Comparison of ENCODE assay signal across 12 mouse cellular contexts in genomic region chr2:31108186-31108585, GRCm38 (mm10). TPM values are rescaled to one million over a fixed set of nuclear protein-coding genes. Genes with fewer than 3 reads are reported as not detected.
DNase-seq lines count a peak whose midpoint lies in the region; ATAC-seq and TF ChIP-seq lines count a peak whose summit lies in the region.
"Had no signal": no experiment of that assay in that cellular context is flagged by ENCODE, and none has a peak within 500 bp of the region (broad histone marks: within the 10 kb centered on the region; RNA-seq: fewer than 3 reads in every experiment).

No protein-coding gene starts in this region.

- no peak overlapping the region for H3K4me3 ChIP-seq in heart, embryonic 16.5 days (ENCODE audit: low read length)
- H3K4me3 ChIP-seq in lung, postnatal 0 days (ENCODE audit: low read depth, low read length), result no peak overlapping the region
- H3K4me3 ChIP-seq in lung, adult 2 months (replicated peaks; ENCODE audit: extremely low read depth, low read depth, low read length), result no peak overlapping the region
- H3K4me3 ChIP-seq in embryonic facial prominence, embryonic 15.5 days (replicated peaks), result no peak overlapping the region
- H3K4me3 ChIP-seq in neural tube, embryonic 15.5 days (replicated peaks), result no peak overlapping the region
- H3K4me3 ChIP-seq: myocyte had no signal

- H3K9ac ChIP-seq in heart, embryonic 16.5 days (ENCODE audit: low read length), result no peak overlapping the region
- no peak overlapping the region for H3K9ac ChIP-seq in lung, postnatal 0 days (replicated peaks; ENCODE audit: low read depth)
- H3K9ac ChIP-seq in embryonic facial prominence, embryonic 15.5 days, result no peak overlapping the region
- no peak overlapping the region for H3K9ac ChIP-seq in neural tube, embryonic 15.5 days (replicated peaks)

- H3K4me1 ChIP-seq in heart, embryonic 16.5 days (ENCODE audit: control insufficient read depth, insufficient read depth, low read length), result peaks cover 39% of the 10 kb centered on the region
- H3K4me1 ChIP-seq in lung, postnatal 0 days (ENCODE audit: insufficient read depth, low read depth, low read length), result no peaks in the 10 kb centered on the region
- peaks cover 16% of the 10 kb centered on the region for H3K4me1 ChIP-seq in lung, adult 2 months (ENCODE audit: control insufficient read depth, insufficient read depth, low read length)
- peaks cover 44% of the 10 kb centered on the region for H3K4me1 ChIP-seq in embryonic facial prominence, embryonic 15.5 days
- peaks cover 17% of the 10 kb centered on the region for H3K4me1 ChIP-seq in neural tube, embryonic 15.5 days

- WGBS in heart, embryonic 16.5 days, result 67% methylated on average over 6 of the region's 6 CpGs
- 45% methylated on average over 6 of the region's 6 CpGs for WGBS in lung, postnatal 0 days
- WGBS in lung, adult 2 months, result 35% methylated on average over 6 of the region's 6 CpGs
- 66% methylated on average over 6 of the region's 6 CpGs for WGBS in embryonic facial prominence, embryonic 15.5 days
- WGBS in neural tube, embryonic 15.5 days, result 77% methylated on average over 6 of the region's 6 CpGs

- no peak for TF ChIP-seq EP300 in lung, postnatal 0 days (IDR thresholded peaks at IDR 0.05)

- peak overlapping the region; percentile 79 for H3K27ac ChIP-seq in heart, embryonic 16.5 days (ENCODE audit: low read length)
- no peak overlapping the region for H3K27ac ChIP-seq in lung, postnatal 0 days (ENCODE audit: low read length)
- H3K27ac ChIP-seq in embryonic facial prominence, embryonic 15.5 days (replicated peaks), result 0 out of 2 replicates have a peak overlapping the region, but pooled peaks have one; percentile 22
- no peak overlapping the region for H3K27ac ChIP-seq in neural tube, embryonic 15.5 days (replicated peaks)

- H3K36me3 ChIP-seq in heart, embryonic 16.5 days (ENCODE audit: control insufficient read depth, insufficient read depth), result no peaks in the 10 kb centered on the region
- H3K36me3 ChIP-seq in lung, postnatal 0 days (ENCODE audit: insufficient read depth, low read length), result no peaks in the 10 kb centered on the region
- peaks cover 4% of the 10 kb centered on the region; the same call in 1 of the 2 replicates for H3K36me3 ChIP-seq in embryonic facial prominence, embryonic 15.5 days
- peaks cover 2% of the 10 kb centered on the region for H3K36me3 ChIP-seq in splenic B cell, adult 2 months (ENCODE audit: control insufficient read depth, insufficient read depth, low read length, poor library complexity, severe bottlenecking)
- no peaks in the 10 kb centered on the region for H3K36me3 ChIP-seq in neural tube, embryonic 15.5 days

- no peak for TF ChIP-seq CTCF in lung, postnatal 0 days (IDR thresholded peaks at IDR 0.05)
- TF ChIP-seq CTCF in lung, adult 2 months (IDR thresholded peaks at IDR 0.05; ENCODE audit: insufficient read depth, low read length), result no peak

- no peak overlapping the region for H3K4me2 ChIP-seq in heart, embryonic 16.5 days (ENCODE audit: low read depth, low read length)
- H3K4me2 ChIP-seq in lung, postnatal 0 days (replicated peaks; ENCODE audit: low read depth, low read length), result no peak overlapping the region
- no peak overlapping the region for H3K4me2 ChIP-seq in embryonic facial prominence, embryonic 15.5 days (replicated peaks)
- H3K4me2 ChIP-seq in neural tube, embryonic 15.5 days, result no peak overlapping the region

- TF ChIP-seq POLR2A in lung, adult 2 months (IDR thresholded peaks at IDR 0.05; ENCODE audit: borderline replicate concordance, extremely low read depth, low read depth, low read length), result no peak

- no peaks in the 10 kb centered on the region for H3K27me3 ChIP-seq in heart, embryonic 16.5 days (ENCODE audit: control insufficient read depth, insufficient read depth, low read length)
- H3K27me3 ChIP-seq in lung, postnatal 0 days (replicated peaks; ENCODE audit: insufficient read depth, low read length), result no peaks in the 10 kb centered on the region
- H3K27me3 ChIP-seq in embryonic facial prominence, embryonic 15.5 days, result no peaks in the 10 kb centered on the region
- H3K27me3 ChIP-seq in splenic B cell, adult 2 months (ENCODE audit: control insufficient read depth, insufficient read depth, low read length, poor library complexity, severe bottlenecking), result no peaks in the 10 kb centered on the region; the same call in 1 of the 2 replicates
- no peaks in the 10 kb centered on the region for H3K27me3 ChIP-seq in neural tube, embryonic 15.5 days (replicated peaks)

- H3K9me3 ChIP-seq in heart, embryonic 16.5 days (replicated peaks; ENCODE audit: control insufficient read depth, low read length), result no peaks in the 10 kb centered on the region
- no peaks in the 10 kb centered on the region for H3K9me3 ChIP-seq in lung, postnatal 0 days (ENCODE audit: low read length)
- no peaks in the 10 kb centered on the region for H3K9me3 ChIP-seq in embryonic facial prominence, embryonic 15.5 days (replicated peaks)
- H3K9me3 ChIP-seq in neural tube, embryonic 15.5 days (replicated peaks), result no peaks in the 10 kb centered on the region

- ATAC-seq in heart, embryonic 16.5 days (replicated peaks; ENCODE audit: extremely low read depth, insufficient read depth, low FRiP score), result no peak
- ATAC-seq in lung, postnatal 0 days, result peak; percentile 32
- no peak for ATAC-seq in embryonic facial prominence, embryonic 15.5 days (ENCODE audit: insufficient number of reproducible peaks, low FRiP score, low TSS enrichment, low read depth)
- ATAC-seq in neural tube, embryonic 15.5 days (ENCODE audit: low FRiP score), result no peak

- DNase-seq in heart, adult 8-10 months (ENCODE audit: low spot score), result no peak
- peak; percentile 44 for DNase-seq in lung, postnatal 0 days (ENCODE audit: low spot score)
- DNase-seq in lung, adult 2 months, result no peak
- DNase-seq in splenic B cell, adult 2 months (ENCODE audit: low read depth, low spot score), result peak; percentile 62
- no peak for DNase-seq in urinary bladder, postnatal 14 days (ENCODE audit: low spot score)
- DNase-seq: cerebellum, adult 9-10 months; kidney, postnatal 25 days; right cerebral cortex, postnatal 14 days had no signal

RNA-seq across cellular contexts. Expression of gene Fnbp1, which starts 33.6 kb away (rescaled TPM):
- 20.3 and 23.7 TPM in 2 replicates for polyA plus RNA-seq in heart, embryonic 16.5 days (2015; fragmentation: Nextera tagmentation; extraction: Ambion mirVana)
- 10 to 100 TPM; 47.2 to 63.1 (median 52.7) TPM for total RNA-seq in heart, adult 8-10 months (2022)
- polyA plus RNA-seq in lung, postnatal 0 days (2015; fragmentation: Nextera tagmentation; extraction: Ambion mirVana), result 7.2 and 10.0 TPM in 2 replicates
- 39.9 and 47.4 TPM in 2 replicates for polyA plus RNA-seq in lung, adult 2 months (2012; rRNA removed)
- polyA plus RNA-seq in embryonic facial prominence, embryonic 15.5 days (2015; fragmentation: Nextera tagmentation; extraction: Ambion mirVana), result 27.9 and 30.5 TPM in 2 replicates
- polyA plus RNA-seq in neural tube, embryonic 15.5 days (2015; fragmentation: Nextera tagmentation; extraction: Ambion mirVana), result 34.1 and 36.6 TPM in 2 replicates

RNA-seq across cellular contexts. Expression of gene Gpr107, which starts 43.9 kb away (rescaled TPM):
- 29.9 and 31.6 TPM in 2 replicates for polyA plus RNA-seq in heart, embryonic 16.5 days (2015; fragmentation: Nextera tagmentation; extraction: Ambion mirVana)
- total RNA-seq in heart, adult 8-10 months (2022), result 10 to 100 TPM; 27.1 to 34.5 (median 29.8) TPM
- 26.2 TPM in 2 replicates for polyA plus RNA-seq in lung, postnatal 0 days (2015; fragmentation: Nextera tagmentation; extraction: Ambion mirVana)
- 20.8 and 24.4 TPM in 2 replicates for polyA plus RNA-seq in lung, adult 2 months (2012; rRNA removed)
- 35.5 and 40.6 TPM in 2 replicates for polyA plus RNA-seq in embryonic facial prominence, embryonic 15.5 days (2015; fragmentation: Nextera tagmentation; extraction: Ambion mirVana)
- 33.7 and 36.3 TPM in 2 replicates for polyA plus RNA-seq in neural tube, embryonic 15.5 days (2015; fragmentation: Nextera tagmentation; extraction: Ambion mirVana)

Comparison
In these comparisons a context has a peak if more than half of its experiments do, and no peak if none do; other contexts are left out.
1. DNase-seq: peak in lung, postnatal 0 days (single experiment) and splenic B cell, adult 2 months (single experiment); none in heart, adult 8-10 months (single experiment), lung, adult 2 months (single experiment) and urinary bladder, postnatal 14 days (single experiment).
2. H3K27ac ChIP-seq: peak in heart, embryonic 16.5 days (single experiment) and embryonic facial prominence, embryonic 15.5 days (single experiment); none in lung, postnatal 0 days (single experiment) and neural tube, embryonic 15.5 days (single experiment).